Mouse (Mus musculus) limb, embryonic 14.5 days (tissue): Measurements from ENCODE around the gene Isl2. TPM values are rescaled to one million over a fixed set of nuclear protein-coding genes. Genes with fewer than 3 reads are reported as not detected.

Source experiments
- ATAC-seq: fragments of 200-750 bp; cut with Nextera tagmentation; 2 replicates; pipeline ENCODE4 v1.8.0; 2017; ENCODE audit warnings: low read depth, moderate number of reproducible peaks, moderate TSS enrichment; ENCODE audit not compliant: low FRiP score
- DNase-seq: peaks from one replicate; pipeline ENCODE4 v3.0.0-alpha.2; 2015; ENCODE audit warnings: low spot score
- H3K27ac ChIP-seq: fragments of 300-500 bp; sonication (generic); replicated peaks from 2 replicates; pipeline ENCODE4 v1.5.1; 2014; ENCODE audit warnings: low read depth, mild to moderate bottlenecking, low read length, moderate library complexity, mixed read lengths
- H3K27me3 ChIP-seq: fragments of 300-500 bp; sonication (generic); 2 replicates; pipeline ENCODE4 v1.6.1; 2014; ENCODE audit warnings: low read length, mixed read lengths; ENCODE audit not compliant: control insufficient read depth, insufficient read depth
- H3K36me3 ChIP-seq: fragments of 300-500 bp; sonication (generic); 2 replicates; pipeline ENCODE4 v1.6.1; 2014; ENCODE audit warnings: mild to moderate bottlenecking, low read length, moderate library complexity, mixed read lengths; ENCODE audit not compliant: control insufficient read depth, insufficient read depth
- H3K4me1 ChIP-seq: fragments of 300-500 bp; sonication (generic); 2 replicates; pipeline ENCODE4 v1.6.1; 2014; ENCODE audit warnings: antibody characterized with exemption, low read length, mixed read lengths; ENCODE audit not compliant: control insufficient read depth, insufficient read depth
- H3K4me2 ChIP-seq: fragments of 300-500 bp; sonication (generic); replicated peaks from 2 replicates; pipeline ENCODE4 v1.6.1; 2014; ENCODE audit warnings: low read depth, mild to moderate bottlenecking, low read length, moderate library complexity; ENCODE audit not compliant: severe bottlenecking
- H3K4me3 ChIP-seq: fragments of 300-500 bp; sonication (generic); replicated peaks from 2 replicates; pipeline ENCODE4 v1.5.1; 2014; ENCODE audit warnings: low read length
- H3K9ac ChIP-seq: fragments of 300-500 bp; sonication (generic); 2 replicates; pipeline ENCODE4 v1.6.1; 2014; ENCODE audit warnings: mild to moderate bottlenecking, low read depth, low read length, moderate library complexity; ENCODE audit not compliant: severe bottlenecking
- H3K9me3 ChIP-seq: fragments of 300-500 bp; sonication (generic); 2 replicates; pipeline ENCODE4 v1.6.1; 2016; ENCODE audit warnings: low read length; ENCODE audit not compliant: control insufficient read depth
- POLR2A ChIP-seq: fragments of 200-500 bp; IDR thresholded peaks from 2 replicates; pipeline ENCODE4 v1.8.0; 2012; ENCODE audit warnings: inconsistent platforms, mild to moderate bottlenecking, moderate library complexity, borderline replicate concordance; ENCODE audit not compliant: insufficient read depth, insufficient read length; ENCODE audit errors: extremely low read depth
- WGBS: fragments of 180-500 bp; shearing (Covaris S2); extraction: QIAGEN DNeasy Blood & Tissue Kit; methylation state at CpG from one replicate; pipeline ENCODE4 v1.1.7; 2014; 5-methylcytosine and 5-hydroxymethylcytosine counted together
- polyA plus RNA-seq, 2 experiments: library from polyadenylated mRNA; depleted of rRNA in 1 of 2; stranded (reverse) in 1 of 2; unstranded in 1 of 2; fragments of >200 nt; fragmentation: Nextera tagmentation in 1 of 2; extraction: Ambion mirVana in 1 of 2; gene quantifications; 2 replicates each; pipeline versions ENCODE4 v1.2.1 to v1.2.3; 2012 to 2014

Gene Isl2
- polyA plus RNA-seq, 2 experiments: 0.22 to 0.55 TPM

GRCm38 (mm10) chr9:55571071-55571470, 32.6 kb downstream of the Isl2 start:
- Histone ChIP-seq H3K27me3 (no peaks in the 10 kb centered on the region), H3K9me3 (no peaks in the 10 kb centered on the region), H3K9ac (no peak overlapping the region), H3K4me1 (peaks cover 4% of the 10 kb centered on the region), H3K4me2 (no peak overlapping the region), H3K4me3 (no peak overlapping the region), H3K36me3 (no peaks in the 10 kb centered on the region), H3K27ac (no peak overlapping the region)
- TF ChIP-seq POLR2A: no peak
- DNase-seq (no peak), ATAC-seq (no peak)
- WGBS: 90% methylated on average over 1 of the region's 1 CpGs

GRCm38 (mm10) chr9:55576571-55576970, 38.1 kb downstream of the Isl2 start:
- H3K27ac ChIP-seq: no peak overlapping the region
- 58% methylated on average over 1 of the region's 1 CpGs for WGBS
- DNase-seq (no peak), ATAC-seq (no peak)
- no peaks in the 10 kb centered on the region for H3K36me3 ChIP-seq
- no peaks in the 10 kb centered on the region for H3K9me3 ChIP-seq
- no peak overlapping the region for H3K9ac ChIP-seq
- H3K27me3 ChIP-seq: no peaks in the 10 kb centered on the region
- no peak overlapping the region for H3K4me2 ChIP-seq
- TF ChIP-seq POLR2A: no peak
- no peaks in the 10 kb centered on the region for H3K4me1 ChIP-seq
- no peak overlapping the region for H3K4me3 ChIP-seq

GRCm38 (mm10) chr9:55581414-55581813, 42.9 kb downstream of the Isl2 start:
- H3K4me3 ChIP-seq: no peak overlapping the region
- H3K9me3 ChIP-seq: no peaks in the 10 kb centered on the region
- no peak for ATAC-seq
- 21% methylated on average over 3 of the region's 3 CpGs for WGBS
- no peaks in the 10 kb centered on the region for H3K4me1 ChIP-seq
- H3K4me2 ChIP-seq: no peak overlapping the region
- no peaks in the 10 kb centered on the region for H3K36me3 ChIP-seq
- H3K27ac ChIP-seq: no peak overlapping the region
- H3K9ac ChIP-seq: no peak overlapping the region
- no peaks in the 10 kb centered on the region for H3K27me3 ChIP-seq
- DNase-seq: no peak
- no peak for TF ChIP-seq POLR2A

GRCm38 (mm10) chr9:55586141-55586540, 47.7 kb downstream of the Isl2 start:
- TF ChIP-seq POLR2A: no peak
- no peak overlapping the region for H3K9ac ChIP-seq
- no peak overlapping the region for H3K4me3 ChIP-seq
- DNase-seq (no peak), ATAC-seq (no peak)
- no peaks in the 10 kb centered on the region for H3K9me3 ChIP-seq
- H3K36me3 ChIP-seq: no peaks in the 10 kb centered on the region
- no peaks in the 10 kb centered on the region for H3K27me3 ChIP-seq
- no peak overlapping the region for H3K4me2 ChIP-seq
- 88% methylated on average over 6 of the region's 6 CpGs for whole genome bisulfite sequencing
- H3K27ac ChIP-seq: no peak overlapping the region
- H3K4me1 ChIP-seq: no peaks in the 10 kb centered on the region

Other genes starting within 250 kb of the Isl2 start
- 0.99 and 1.1 TPM in 2 replicates for gene Nrg4, start 211.8 kb upstream of the Isl2 start, polyA plus RNA-seq (2012; rRNA removed)
- gene Nrg4, start 211.8 kb upstream of the Isl2 start, polyA plus RNA-seq (2014; fragmentation: Nextera tagmentation; extraction: Ambion mirVana): 1.6 and 1.8 TPM in 2 replicates
- 1.3 and 2.0 TPM in 2 replicates for gene Tmem266, start 211.8 kb upstream of the Isl2 start, polyA plus RNA-seq (2012; rRNA removed)
- gene Tmem266, start 211.8 kb upstream of the Isl2 start, polyA plus RNA-seq (2014; fragmentation: Nextera tagmentation; extraction: Ambion mirVana): 0.40 and 0.66 TPM in 2 replicates
- gene Etfa, start 26.4 kb upstream of the Isl2 start, polyA plus RNA-seq (2012; rRNA removed): 57.8 and 77.2 TPM in 2 replicates
- gene Etfa, start 26.4 kb upstream of the Isl2 start, polyA plus RNA-seq (2014; fragmentation: Nextera tagmentation; extraction: Ambion mirVana): 185 and 189 TPM in 2 replicates